Mouse (Mus musculus) lung, embryonic 15.5 days (tissue): ENCODE measurements at regions not wholly inside any gene's neighbourhood (a gene's known extent, or its start where the extent isn't known, plus 50 kb on each side); places are given as distances from the start of the nearest gene placed in this dataset.

Source experiments
- ATAC-seq: fragments of 200-750 bp; cut with Nextera tagmentation; 2 replicates; pipeline ENCODE4 v1.8.0; 2017; ENCODE audit warnings: moderate number of reproducible peaks, borderline replicate concordance; ENCODE audit not compliant: low FRiP score, low TSS enrichment; ENCODE audit errors: extremely low read depth
- H3K27ac ChIP-seq: fragments of 300-500 bp; sonication (generic); 2 replicates; pipeline ENCODE4 v1.5.1; 2015; ENCODE audit warnings: moderate library complexity, mild to moderate bottlenecking, inconsistent platforms
- H3K27me3 ChIP-seq: fragments of 300-500 bp; sonication (generic); 2 replicates; pipeline ENCODE4 v1.6.1; 2015; ENCODE audit warnings: inconsistent platforms
- H3K36me3 ChIP-seq: fragments of 300-500 bp; sonication (generic); 2 replicates; pipeline ENCODE4 v1.6.1; 2015; ENCODE audit warnings: inconsistent platforms
- H3K4me1 ChIP-seq: fragments of 300-500 bp; sonication (generic); 2 replicates; pipeline ENCODE4 v1.6.1; 2015; ENCODE audit warnings: inconsistent platforms
- H3K4me2 ChIP-seq: fragments of 300-500 bp; sonication (generic); 2 replicates; pipeline ENCODE4 v1.6.1; 2015; ENCODE audit warnings: inconsistent platforms, mild to moderate bottlenecking, moderate library complexity
- H3K4me3 ChIP-seq: fragments of 300-500 bp; sonication (generic); 2 replicates; pipeline ENCODE4 v1.5.1; 2015; ENCODE audit warnings: mild to moderate bottlenecking, inconsistent platforms
- H3K9ac ChIP-seq: fragments of 300-500 bp; sonication (generic); 2 replicates; pipeline ENCODE4 v1.6.1; 2015; ENCODE audit warnings: inconsistent platforms
- H3K9me3 ChIP-seq: fragments of 300-500 bp; sonication (generic); 2 replicates; pipeline ENCODE4 v1.6.1; 2016; ENCODE audit warnings: inconsistent platforms
- WGBS: fragments of 180-500 bp; shearing (Covaris S2); methylation state at CpG from one replicate; pipeline ENCODE4 v1.1.7; 2015; 5-methylcytosine and 5-hydroxymethylcytosine counted together

GRCm38 (mm10) chr4:8417821-8418220 lies 179.0 kb upstream of the Car8 start:
- H3K27me3 ChIP-seq = no peaks in the 10 kb centered on the region
- no peak overlapping the region for H3K9ac ChIP-seq
- H3K36me3 ChIP-seq = no peaks in the 10 kb centered on the region
- no peaks in the 10 kb centered on the region for H3K4me1 ChIP-seq
- H3K4me2 ChIP-seq = no peak overlapping the region
- H3K9me3 ChIP-seq = no peaks in the 10 kb centered on the region
- 35% methylated on average over 5 of the region's 5 CpGs for WGBS
- no peak overlapping the region for H3K27ac ChIP-seq
- no peak overlapping the region for H3K4me3 ChIP-seq
- no peak for ATAC-seq

DNA sequence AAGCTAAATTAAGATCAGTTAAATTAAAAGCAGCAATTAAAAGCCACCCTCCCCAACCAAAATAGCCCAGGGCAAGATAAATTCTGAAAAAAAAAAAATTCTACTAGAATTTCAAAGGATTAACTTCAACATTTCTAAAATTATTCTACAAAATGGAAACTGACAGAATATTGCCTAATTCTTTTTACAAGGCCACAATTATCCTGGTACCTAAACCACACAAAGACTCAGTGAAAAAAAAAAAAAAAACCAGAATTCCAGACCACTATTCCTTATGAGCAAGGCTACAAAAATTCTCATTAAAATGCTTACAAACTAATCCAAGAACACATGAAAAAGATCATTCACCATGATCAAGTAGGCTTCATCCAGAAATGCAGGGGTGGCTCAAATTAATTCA lies 174.5 kb upstream of the Car8 start:
- H3K27ac ChIP-seq = no peak overlapping the region
- no peak for ATAC-seq
- H3K9me3 ChIP-seq = no peaks in the 10 kb centered on the region

GRCm38 (mm10) chr4:8400069-8400468 lies 161.2 kb upstream of the Car8 start:
- peaks cover 10% of the 10 kb centered on the region for H3K4me1 ChIP-seq
- 76% methylated on average over 2 of the region's 2 CpGs for WGBS
- H3K27ac ChIP-seq = no peak overlapping the region
- no peak overlapping the region for H3K4me2 ChIP-seq
- H3K4me3 ChIP-seq = no peak overlapping the region
- no peaks in the 10 kb centered on the region for H3K27me3 ChIP-seq
- H3K36me3 ChIP-seq = no peaks in the 10 kb centered on the region
- ATAC-seq = peak; percentile 23; the same call in 1 of the 2 replicates
- H3K9me3 ChIP-seq = no peaks in the 10 kb centered on the region
- no peak overlapping the region for H3K9ac ChIP-seq

More for the DNA sequence above, 174.5 kb upstream of the Car8 start:
- Histone ChIP-seq H3K4me1 (no peaks in the 10 kb centered on the region), H3K9ac (no peak overlapping the region), H3K27me3 (no peaks in the 10 kb centered on the region), H3K36me3 (no peaks in the 10 kb centered on the region), H3K4me2 (no peak overlapping the region), H3K4me3 (no peak overlapping the region)

DNA sequence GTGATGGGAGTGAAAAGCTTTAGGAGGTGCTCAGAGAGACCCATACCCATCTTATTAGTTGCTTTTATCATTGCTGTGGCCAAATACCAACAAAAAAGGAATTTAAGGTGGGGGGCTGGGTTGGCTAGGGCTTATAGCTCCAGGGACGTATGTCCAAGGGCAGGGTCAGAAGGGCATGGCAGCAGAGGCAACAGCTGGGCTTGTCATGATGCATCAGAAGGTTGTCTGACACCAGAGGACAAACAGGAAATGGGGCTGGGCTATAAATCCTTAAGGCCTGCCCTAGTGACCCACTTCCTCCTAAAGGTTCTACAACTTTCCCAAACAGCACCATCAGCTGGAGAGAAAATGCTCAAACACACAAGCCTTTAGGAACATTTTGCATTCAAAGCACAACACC lies 160.6 kb upstream of the Car8 start:
- Histone ChIP-seq H3K36me3 (no peaks in the 10 kb centered on the region), H3K9ac (no peak overlapping the region), H3K27ac (no peak overlapping the region), H3K4me1 (peaks cover 10% of the 10 kb centered on the region), H3K4me3 (no peak overlapping the region), H3K27me3 (no peaks in the 10 kb centered on the region), H3K9me3 (no peaks in the 10 kb centered on the region), H3K4me2 (no peak overlapping the region)
- peak; percentile 35; the same call in 1 of the 2 replicates for ATAC-seq
- 30% methylated on average over 1 of the region's 1 CpGs for WGBS

- Histone ChIP-seq H3K27ac (no peak overlapping the region), H3K9ac (no peak overlapping the region), H3K9me3 (no peaks in the 10 kb centered on the region), H3K36me3 (no peaks in the 10 kb centered on the region), H3K4me1 (peaks cover 10% of the 10 kb centered on the region), H3K4me3 (no peak overlapping the region), H3K4me2 (no peak overlapping the region), H3K27me3 (no peaks in the 10 kb centered on the region)
- WGBS = 36% methylated on average over 4 of the region's 4 CpGs
- peak; percentile 97 for ATAC-seq
Observed at GRCm38 (mm10) chr4:8398969-8399368, 160.1 kb upstream of the Car8 start.

GRCm38 (mm10) chr4:8383162-8383561 lies 144.3 kb upstream of the Car8 start:
- no peak overlapping the region for H3K27ac ChIP-seq
- no peaks in the 10 kb centered on the region for H3K4me1 ChIP-seq
- no peaks in the 10 kb centered on the region for H3K36me3 ChIP-seq
- H3K4me2 ChIP-seq = no peak overlapping the region
- no peaks in the 10 kb centered on the region for H3K27me3 ChIP-seq
- no peaks in the 10 kb centered on the region for H3K9me3 ChIP-seq
- no peak for ATAC-seq
- H3K9ac ChIP-seq = no peak overlapping the region
- 87% methylated on average over 11 of the region's 11 CpGs for WGBS
- H3K4me3 ChIP-seq = no peak overlapping the region

DNA sequence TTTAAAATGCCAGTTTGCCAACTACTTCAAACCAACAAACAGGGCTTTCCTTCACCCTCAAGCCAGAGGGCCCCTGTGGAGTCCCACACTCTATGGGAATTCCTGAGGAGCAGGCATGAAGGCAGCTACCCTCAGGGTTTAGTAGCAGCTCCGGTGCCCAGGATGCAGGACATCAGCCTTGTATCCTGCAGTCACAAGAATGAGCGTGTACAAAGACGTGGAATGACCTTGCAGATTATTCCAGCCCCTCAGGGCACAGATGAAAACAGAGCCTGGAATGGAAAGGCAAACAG lies 143.2 kb upstream of the Car8 start:
- H3K4me2 ChIP-seq = no peak overlapping the region
- ATAC-seq = no peak
- H3K27ac ChIP-seq = no peak overlapping the region
- no peaks in the 10 kb centered on the region for H3K9me3 ChIP-seq
- no peaks in the 10 kb centered on the region for H3K27me3 ChIP-seq
- H3K4me1 ChIP-seq = no peaks in the 10 kb centered on the region
- H3K36me3 ChIP-seq = no peaks in the 10 kb centered on the region
- WGBS = 60% methylated on average over 3 of the region's 3 CpGs
- no peak overlapping the region for H3K9ac ChIP-seq
- no peak overlapping the region for H3K4me3 ChIP-seq

GRCm38 (mm10) chr4:8381408-8382124 lies 142.7 kb upstream of the Car8 start:
- ATAC-seq = no peak
- H3K9ac ChIP-seq = no peak overlapping the region

GRCm38 (mm10) chr4:8380711-8381338 lies 142.0 kb upstream of the Car8 start:
- Histone ChIP-seq H3K27me3 (no peaks in the 10 kb centered on the region), H3K9ac (no peak overlapping the region), H3K4me1 (no peaks in the 10 kb centered on the region), H3K4me2 (no peak overlapping the region), H3K4me3 (no peak overlapping the region), H3K9me3 (no peaks in the 10 kb centered on the region), H3K27ac (no peak overlapping the region), H3K36me3 (no peaks in the 10 kb centered on the region)
- 45% methylated on average over 5 of the region's 5 CpGs for WGBS
- ATAC-seq = peak; percentile 62; the same call in 1 of the 2 replicates

More at GRCm38 (mm10) chr4:8381408-8382124, 142.7 kb upstream of the Car8 start:
- no peak overlapping the region for H3K27ac ChIP-seq
- H3K4me3 ChIP-seq = no peak overlapping the region
- H3K4me2 ChIP-seq = no peak overlapping the region
- WGBS = 34% methylated on average over 13 of the region's 13 CpGs
- H3K9me3 ChIP-seq = no peaks in the 10 kb centered on the region
- no peaks in the 10 kb centered on the region for H3K36me3 ChIP-seq
- no peaks in the 10 kb centered on the region for H3K4me1 ChIP-seq
- no peaks in the 10 kb centered on the region for H3K27me3 ChIP-seq

DNA sequence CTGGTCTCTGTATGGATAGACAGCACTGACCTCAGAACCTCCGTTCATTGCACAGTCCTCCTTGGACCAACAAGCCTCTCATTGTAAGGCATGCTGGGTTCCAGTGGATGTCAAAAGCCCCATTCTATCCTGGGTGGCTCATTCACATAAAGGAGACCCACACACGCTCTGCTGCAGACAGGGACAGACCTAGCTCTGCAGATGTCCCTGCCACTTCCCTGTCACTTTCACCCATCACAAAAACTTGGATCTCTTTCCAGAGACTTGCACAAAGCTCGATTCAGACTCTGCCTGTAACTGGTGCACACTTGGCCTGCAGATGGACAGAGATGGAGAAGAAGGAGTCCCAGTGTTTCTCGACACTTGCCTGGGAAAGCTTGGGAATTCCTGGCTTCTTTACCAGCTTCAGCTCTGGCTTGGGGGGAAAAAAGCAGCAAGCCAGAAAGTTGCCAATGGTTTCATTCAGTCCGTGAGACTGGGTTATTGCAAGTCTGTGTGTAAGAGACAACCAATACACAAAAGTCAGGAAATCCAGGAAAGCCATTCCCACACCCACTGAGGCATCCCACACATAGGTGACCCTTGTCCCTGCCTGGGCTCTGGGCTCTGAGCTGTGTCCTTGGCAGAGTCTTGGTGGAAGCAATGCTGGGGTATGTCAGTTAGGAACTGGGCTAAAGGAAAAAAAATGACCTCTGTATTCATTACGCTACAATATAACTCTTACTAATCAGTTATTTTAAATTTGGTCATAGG lies 136.1 kb upstream of the Car8 start:
- no peaks in the 10 kb centered on the region for H3K9me3 ChIP-seq

DNA sequence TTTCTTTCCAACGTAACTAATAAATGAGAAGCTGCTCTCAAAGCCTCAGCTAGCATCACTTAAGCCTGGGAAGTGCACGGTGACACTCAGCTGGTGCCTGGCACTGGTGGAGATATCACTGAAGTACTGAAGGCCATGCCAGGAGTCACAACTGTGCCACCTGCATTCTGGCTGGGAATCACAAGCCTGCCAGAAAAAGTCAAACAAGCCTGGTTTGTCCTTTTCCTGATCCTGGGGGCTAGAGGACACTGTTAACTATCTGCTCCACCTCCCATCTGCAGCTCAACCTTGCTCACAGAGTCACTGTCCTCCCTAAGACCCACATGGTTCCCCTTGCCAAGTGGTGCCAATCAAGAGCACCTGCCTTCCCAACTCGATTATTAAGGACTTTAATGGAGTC lies 135.2 kb upstream of the Car8 start:
- H3K9me3 ChIP-seq = no peaks in the 10 kb centered on the region
- no peak overlapping the region for H3K27ac ChIP-seq
- H3K4me1 ChIP-seq = no peaks in the 10 kb centered on the region
- no peak overlapping the region for H3K9ac ChIP-seq
- no peaks in the 10 kb centered on the region for H3K27me3 ChIP-seq
- 66% methylated on average over 3 of the region's 3 CpGs for WGBS
- no peak for ATAC-seq
- H3K4me3 ChIP-seq = no peak overlapping the region
- no peaks in the 10 kb centered on the region for H3K36me3 ChIP-seq
- no peak overlapping the region for H3K4me2 ChIP-seq

More for the DNA sequence above, 136.1 kb upstream of the Car8 start:
- H3K4me2 ChIP-seq = no peak overlapping the region
- H3K27me3 ChIP-seq = no peaks in the 10 kb centered on the region
- no peak overlapping the region for H3K27ac ChIP-seq
- no peaks in the 10 kb centered on the region for H3K36me3 ChIP-seq
- H3K4me1 ChIP-seq = no peaks in the 10 kb centered on the region
- H3K9ac ChIP-seq = no peak overlapping the region
- ATAC-seq = no peak
- 71% methylated on average over 6 of the region's 6 CpGs for WGBS
- H3K4me3 ChIP-seq = no peak overlapping the region

- Histone ChIP-seq H3K27ac (no peak overlapping the region), H3K9me3 (no peaks in the 10 kb centered on the region), H3K36me3 (no peaks in the 10 kb centered on the region), H3K4me2 (no peak overlapping the region), H3K27me3 (no peaks in the 10 kb centered on the region), H3K9ac (no peak overlapping the region), H3K4me1 (no peaks in the 10 kb centered on the region), H3K4me3 (no peak overlapping the region)
- ATAC-seq = no peak
- 56% methylated on average over 3 of the region's 3 CpGs for WGBS
Observed at GRCm38 (mm10) chr4:8372069-8372468, 133.2 kb upstream of the Car8 start.
